Mouse (Mus musculus): Measurements from ENCODE around the gene Slc4a2.

The Slc4a2 gene

GRCm38 (mm10) chr5:24426556-24427284, 3.1 kb downstream of the Slc4a2 start:
- DNase-seq (ENCODE audit: low spot score), result no peak

DNA sequence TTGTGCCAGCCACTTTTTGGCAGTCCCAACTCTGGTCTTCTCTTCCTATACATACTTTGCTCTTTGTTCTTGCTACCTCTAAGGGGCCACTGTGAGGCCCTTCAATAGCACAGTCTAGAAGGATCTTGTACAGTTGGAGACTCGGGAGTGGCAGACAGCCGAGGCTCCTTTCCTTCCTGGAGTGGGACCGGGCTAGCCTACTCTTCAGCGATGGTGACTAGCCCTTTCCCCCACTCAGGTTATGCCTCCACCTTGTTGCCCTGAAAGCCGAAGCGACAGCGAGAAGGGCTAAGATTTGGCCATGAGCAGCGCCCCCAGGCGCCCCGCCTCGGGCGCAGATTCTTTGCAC, 3.6 kb downstream of the Slc4a2 start:
- no peak for DNase-seq (ENCODE audit: low spot score)

DNA sequence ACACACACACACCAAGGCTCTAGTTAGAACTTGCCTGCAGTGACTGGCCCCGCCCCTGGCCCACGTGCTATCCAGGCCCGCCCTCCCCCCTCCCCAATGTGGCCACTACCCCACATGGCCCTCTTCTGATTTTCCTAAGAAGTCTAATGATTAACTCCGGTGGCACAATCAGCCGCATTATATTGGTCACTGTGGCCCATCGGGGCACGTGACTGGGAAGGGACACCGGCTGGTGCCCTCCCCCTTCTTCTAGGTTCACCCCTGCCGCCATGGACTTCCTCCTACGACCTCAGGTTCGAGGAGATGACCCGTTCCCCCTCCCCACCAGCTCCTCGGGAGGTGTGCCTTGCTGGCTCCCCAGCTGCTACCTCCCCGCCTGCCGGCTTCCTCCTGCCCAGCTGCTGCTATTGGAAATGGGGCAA, 4.4 kb downstream of the Slc4a2 start:
- no peak for DNase-seq (ENCODE audit: low spot score)

GRCm38 (mm10) chr5:24428596-24428995, 5.0 kb downstream of the Slc4a2 start:
- DNase-seq (ENCODE audit: low spot score), result no peak

- no peak for DNase-seq (ENCODE audit: low spot score)
Measured at GRCm38 (mm10) chr5:24433993-24434392, 10.4 kb downstream of the Slc4a2 start.

- DNase-seq (ENCODE audit: low spot score), result no peak
Measured at GRCm38 (mm10) chr5:24441187-24441586, 17.6 kb downstream of the Slc4a2 start.

GRCm38 (mm10) chr5:24442029-24442428, 18.4 kb downstream of the Slc4a2 start:
- no peak for DNase-seq (ENCODE audit: low spot score)

GRCm38 (mm10) chr5:24443204-24443603, 19.6 kb downstream of the Slc4a2 start:
- DNase-seq (ENCODE audit: low spot score), result no peak

GRCm38 (mm10) chr5:24443927-24444326, 20.3 kb downstream of the Slc4a2 start:
- DNase-seq (ENCODE audit: low spot score), result no peak

GRCm38 (mm10) chr5:24444746-24445427, 21.2 kb downstream of the Slc4a2 start, which contains the start of gene Fastk:
Gene Fastk (minus strand): TSS chr5:24445287.
- DNase-seq (ENCODE audit: low spot score), result peak; percentile 83

GRCm38 (mm10) chr5:24445428-24446080, 21.9 kb downstream of the Slc4a2 start:
- DNase-seq (ENCODE audit: low spot score), result no peak

GRCm38 (mm10) chr5:24446630-24447029, 23.0 kb downstream of the Slc4a2 start:
- no peak for DNase-seq (ENCODE audit: low spot score)

DNA sequence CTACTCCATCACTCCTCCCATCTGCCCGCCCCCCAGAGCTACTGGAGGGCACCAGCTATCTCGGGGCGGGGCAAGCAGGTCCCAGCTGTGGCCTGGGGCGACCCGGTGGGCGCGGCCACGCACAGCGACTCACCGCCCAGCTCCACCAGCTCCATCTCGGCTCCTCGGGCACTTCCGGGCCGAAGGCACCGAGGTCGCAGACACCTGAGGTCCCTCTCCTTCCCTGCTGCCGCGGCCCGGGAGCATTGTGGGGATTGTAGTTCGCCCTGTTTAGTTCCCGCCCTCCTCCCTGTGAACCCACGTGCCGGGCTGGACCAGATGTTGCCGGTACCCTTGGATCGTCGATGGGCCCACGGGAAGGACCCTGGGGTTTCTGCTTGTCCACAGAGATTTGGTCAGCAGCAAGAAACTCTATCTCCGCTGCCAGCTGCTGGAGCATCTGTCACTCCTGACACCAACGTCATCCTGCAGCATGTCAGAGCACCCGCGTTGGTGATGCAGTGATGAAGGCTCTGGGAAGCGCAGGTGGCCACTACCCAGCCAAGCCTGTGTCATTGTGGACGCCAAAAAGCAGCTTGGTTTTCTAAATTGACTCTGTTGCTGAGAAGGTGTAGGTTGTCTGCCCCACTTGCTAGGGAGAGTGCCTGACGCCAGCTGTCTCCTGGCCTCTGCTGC, 24.1 kb downstream of the Slc4a2 start, which contains the start of gene Tmub1:
TSS of gene Tmub1 (minus strand) at position 231 of the 675 bp plus-strand sequence.
- DNase-seq (ENCODE audit: low spot score), result peak; percentile 75

GRCm38 (mm10) chr5:24451264-24452029, 27.8 kb downstream of the Slc4a2 start:
- peak; percentile 73 for DNase-seq (ENCODE audit: low spot score)

GRCm38 (mm10) chr5:24452030-24452690, 28.5 kb downstream of the Slc4a2 start, which contains the start of gene Agap3:
Gene Agap3 (plus strand): TSS chr5:24452177.
- DNase-seq (ENCODE audit: low spot score), result no peak

DNA sequence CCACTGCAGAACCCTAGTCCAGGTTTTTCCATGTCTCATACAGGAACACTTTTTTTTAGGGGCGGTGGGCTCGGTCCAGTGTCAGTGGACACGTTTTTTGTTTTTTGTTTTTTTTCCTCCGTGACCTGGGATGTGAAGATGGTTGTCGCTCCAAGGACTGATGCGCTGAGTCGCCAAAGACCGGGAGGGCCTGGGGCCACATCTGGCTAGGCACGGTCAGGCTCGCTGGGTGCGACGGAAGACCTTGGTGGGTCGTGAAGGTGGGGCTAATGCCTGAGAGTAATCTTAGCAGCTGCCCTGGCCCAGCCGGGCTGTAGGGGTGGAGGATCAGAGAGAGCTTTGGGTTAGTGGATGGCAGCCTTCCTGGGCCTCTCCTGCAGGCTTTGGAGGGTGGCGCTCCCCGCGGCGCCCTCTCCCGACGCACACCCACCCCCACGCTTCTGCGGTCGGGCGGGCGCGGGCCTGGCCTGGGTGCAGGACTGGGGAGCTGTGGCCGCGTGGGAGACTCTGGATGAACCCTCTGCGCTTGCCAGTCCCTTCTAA, 29.1 kb downstream of the Slc4a2 start:
- DNase-seq (ENCODE audit: low spot score), result no peak

- no peak for DNase-seq (ENCODE audit: low spot score)
Measured at GRCm38 (mm10) chr5:24453283-24453984, 29.8 kb downstream of the Slc4a2 start.

DNA sequence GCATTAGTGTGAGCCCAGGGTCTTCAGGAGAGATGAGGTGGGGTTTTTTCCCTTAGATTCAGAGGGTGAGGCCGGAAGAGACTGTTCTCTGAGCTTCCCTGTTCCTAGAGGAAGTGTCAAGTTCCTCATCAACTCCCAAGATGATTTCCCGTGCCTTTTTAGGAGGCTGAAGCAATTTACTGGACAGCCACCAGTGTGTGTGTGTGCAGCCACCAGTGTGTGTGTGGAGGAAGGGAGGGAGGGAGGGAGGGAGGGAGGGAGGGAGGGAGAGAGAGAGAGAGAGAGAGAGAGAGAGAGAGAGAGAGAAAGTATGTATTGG, 30.3 kb downstream of the Slc4a2 start:
- DNase-seq (ENCODE audit: low spot score), result no peak

- no peak for DNase-seq (ENCODE audit: low spot score)
Measured at GRCm38 (mm10) chr5:24455076-24455475, 31.4 kb downstream of the Slc4a2 start.

DNA sequence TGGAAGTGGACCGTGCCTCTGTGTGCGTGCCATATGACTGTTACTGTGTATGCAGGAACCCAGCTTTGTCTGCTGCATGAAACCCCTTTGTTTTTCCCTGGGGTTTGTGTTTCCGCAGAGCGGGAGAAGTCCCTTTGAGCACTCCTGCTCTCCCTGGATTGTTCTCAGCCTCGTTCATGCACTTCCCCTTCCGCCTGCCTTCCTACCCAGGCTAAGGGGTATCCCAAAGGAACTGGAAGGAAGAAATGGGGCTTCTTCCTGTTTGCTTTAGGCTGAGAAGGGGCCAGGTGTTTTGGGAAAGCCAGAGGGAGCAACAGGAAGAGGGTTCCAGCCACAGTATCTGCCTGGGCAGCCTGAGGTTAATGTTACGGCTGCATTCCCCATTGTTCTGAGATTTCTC, 32.0 kb downstream of the Slc4a2 start:
- no peak for DNase-seq (ENCODE audit: low spot score)

Data from ovary, postnatal 14 days (tissue).